Mouse (Mus musculus): ENCODE results near the gene Gaa. TPM values are rescaled to one million over a fixed set of nuclear protein-coding genes. Genes with fewer than 3 reads are reported as not detected.
"Not testable (repeated sequence)": the region's sequence is repeated elsewhere in the genome, so short reads cannot be mapped to it uniquely, and the experiment has no call there.

Gaa gene
- total and polyA plus RNA-seq, 2 experiments from 2014 or later, result 56.3 to 91.1 TPM

DNA sequence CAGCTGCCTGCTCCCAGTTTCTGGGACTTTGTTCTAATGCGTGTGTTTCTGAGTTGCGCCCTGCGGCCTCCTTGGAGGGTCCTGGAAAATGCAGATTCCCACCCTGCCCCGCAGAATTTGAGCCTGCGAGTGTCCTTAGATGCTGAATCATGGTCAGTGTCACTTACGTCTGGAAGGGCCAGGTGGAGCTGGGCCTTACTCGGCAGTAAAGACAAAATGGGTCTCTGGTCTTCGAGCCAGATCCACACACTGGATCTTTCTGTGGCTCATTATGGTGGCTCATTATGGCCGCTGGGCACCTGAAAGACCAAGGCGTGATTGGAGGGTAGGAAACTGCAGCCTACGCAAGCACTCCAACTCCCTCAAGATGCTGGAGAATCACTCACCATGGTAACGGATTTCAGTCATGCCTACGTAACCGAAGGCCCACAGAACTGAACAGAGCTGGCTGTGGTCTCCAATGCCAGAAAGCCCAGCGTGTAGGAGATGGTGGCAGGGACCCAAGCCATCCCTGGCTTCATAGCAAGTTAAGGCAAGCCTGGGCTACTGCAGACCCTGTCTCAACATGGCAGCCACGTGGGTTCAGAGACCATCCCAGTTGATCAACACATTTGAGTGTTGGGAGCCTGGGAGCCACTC is 989 bp downstream of the Gaa start:
- Histone ChIP-seq H3K36me3 (replicated peaks; ENCODE audit: control insufficient read depth, insufficient read depth, low read length) (peaks cover 25% of the 10 kb centered on the region), H3K9me3 (replicated peaks; ENCODE audit: control insufficient read depth, low read length) (no peaks in the 10 kb centered on the region), H3K27me3 (ENCODE audit: control insufficient read depth, insufficient read depth, low read length) (no peaks in the 10 kb centered on the region), H3K4me2 (ENCODE audit: low read depth, low read length) (peak overlapping the region; percentile 89), H3K27ac (ENCODE audit: low read depth) (no peak overlapping the region), H3K4me3 (ENCODE audit: low read depth, low read length) (peak overlapping the region; percentile 53), H3K4me1 (ENCODE audit: control insufficient read depth, insufficient read depth) (no peaks in the 10 kb centered on the region), H3K9ac (replicated peaks; ENCODE audit: low read depth, low read length) (peak overlapping the region; percentile 71; the same call in 1 of the 2 replicates)
- WGBS, result 83% methylated on average over 16 of the region's 16 CpGs
- no peak for DNase-seq (ENCODE audit: low spot score)
- ATAC-seq (ENCODE audit: insufficient read depth, low read depth), result no peak
- TF ChIP-seq EP300 (IDR thresholded peaks at IDR 0.05; ENCODE audit: low read depth) (no peak), CTCF (IDR thresholded peaks at IDR 0.05; ENCODE audit: low read depth) (no peak)

DNA sequence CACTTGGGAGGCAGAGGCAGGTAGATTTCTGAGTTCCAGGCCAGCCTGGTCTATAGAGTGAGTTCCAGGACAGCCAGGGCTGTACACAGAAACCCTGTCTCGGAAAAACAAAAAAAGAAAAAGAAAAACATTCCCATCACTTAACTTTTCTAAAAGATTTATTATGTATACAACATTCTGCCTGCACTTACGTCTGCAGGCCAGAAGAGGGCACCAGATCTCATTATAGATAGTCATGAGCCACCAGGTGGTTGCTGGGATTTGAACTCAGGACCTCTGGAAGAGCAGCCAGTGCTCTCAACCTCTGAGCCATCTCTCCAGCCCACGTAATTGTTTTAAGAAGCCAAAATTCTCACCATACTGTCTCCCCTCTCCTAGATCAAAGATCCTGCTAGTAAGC is 4.8 kb downstream of the Gaa start:
- not testable (repeated sequence) for ATAC-seq (ENCODE audit: insufficient read depth, low read depth)
- H3K36me3 ChIP-seq (replicated peaks; ENCODE audit: control insufficient read depth, insufficient read depth, low read length), result peaks cover 53% of the 10 kb centered on the region

DNA sequence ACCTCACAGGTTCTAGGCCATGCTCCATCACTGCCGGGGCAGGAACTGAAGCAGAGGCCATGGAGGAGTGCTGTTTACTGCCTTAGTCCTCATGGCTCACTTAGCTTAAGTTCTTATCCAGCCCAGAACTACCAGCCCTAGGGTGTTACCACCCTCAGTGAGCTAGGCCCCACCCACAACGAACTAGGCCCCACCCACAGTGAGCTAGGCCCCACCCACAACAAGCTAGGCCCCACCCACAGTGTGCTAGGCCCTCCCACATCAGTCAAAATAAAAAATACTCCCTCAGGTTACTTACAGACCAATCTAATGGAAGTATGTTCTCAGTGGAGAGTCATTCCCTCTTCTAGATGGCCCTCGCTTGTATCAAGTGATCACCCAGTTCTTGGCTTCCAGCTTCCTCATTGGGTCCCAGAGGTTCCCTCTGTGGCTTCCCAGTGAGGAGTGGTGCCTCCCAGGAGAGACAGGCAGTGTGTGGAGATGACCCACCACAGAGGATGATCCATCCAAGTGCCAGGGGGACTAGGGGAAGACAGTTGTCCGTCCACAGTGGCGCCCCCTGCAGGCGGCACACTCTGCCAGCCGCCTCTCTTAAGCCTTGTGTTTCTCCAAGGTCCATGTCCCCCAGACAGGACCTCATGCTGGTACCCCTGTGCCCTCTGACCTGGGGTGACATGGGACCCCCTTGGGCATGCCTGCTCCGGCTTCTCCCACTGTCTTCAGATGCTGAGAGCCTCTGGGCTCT is 5.7 kb downstream of the Gaa start:
- DNase-seq (ENCODE audit: low spot score) (no peak), ATAC-seq (ENCODE audit: insufficient read depth, low read depth) (peak; percentile 25; the same call in 1 of the 2 replicates)
- 0 out of 2 replicates have a peak, but pooled peaks have one; percentile 2 for TF ChIP-seq CTCF (IDR thresholded peaks at IDR 0.05; ENCODE audit: low read depth)
- TF ChIP-seq EP300 (IDR thresholded peaks at IDR 0.05; ENCODE audit: low read depth), result no peak
- no peak overlapping the region for H3K4me2 ChIP-seq (ENCODE audit: low read depth, low read length)
- H3K4me1 ChIP-seq (ENCODE audit: control insufficient read depth, insufficient read depth), result no peaks in the 10 kb centered on the region
- no peaks in the 10 kb centered on the region for H3K27me3 ChIP-seq (ENCODE audit: control insufficient read depth, insufficient read depth, low read length)
- 82% methylated on average over 7 of the region's 8 CpGs for WGBS
- H3K36me3 ChIP-seq (replicated peaks; ENCODE audit: control insufficient read depth, insufficient read depth, low read length), result peaks cover 57% of the 10 kb centered on the region
- no peak overlapping the region for H3K4me3 ChIP-seq (ENCODE audit: low read depth, low read length)
- no peak overlapping the region for H3K9ac ChIP-seq (replicated peaks; ENCODE audit: low read depth, low read length)
- no peaks in the 10 kb centered on the region for H3K9me3 ChIP-seq (replicated peaks; ENCODE audit: control insufficient read depth, low read length)
- H3K27ac ChIP-seq (ENCODE audit: low read depth), result no peak overlapping the region

More for the DNA sequence above, 4.8 kb downstream of the Gaa start:
- H3K4me3 ChIP-seq (ENCODE audit: low read depth, low read length); DNase-seq (ENCODE audit: low spot score); H3K9ac ChIP-seq (replicated peaks; ENCODE audit: low read depth, low read length); H3K9me3 ChIP-seq (replicated peaks; ENCODE audit: control insufficient read depth, low read length); H3K27ac ChIP-seq (ENCODE audit: low read depth); H3K27me3 ChIP-seq (ENCODE audit: control insufficient read depth, insufficient read depth, low read length); H3K4me1 ChIP-seq (ENCODE audit: control insufficient read depth, insufficient read depth); H3K4me2 ChIP-seq (ENCODE audit: low read depth, low read length): not testable (repeated sequence)
- TF ChIP-seq CTCF (IDR thresholded peaks at IDR 0.05; ENCODE audit: low read depth), result peak; percentile 49
- WGBS, result 71% methylated on average over 3 of the region's 3 CpGs

DNA sequence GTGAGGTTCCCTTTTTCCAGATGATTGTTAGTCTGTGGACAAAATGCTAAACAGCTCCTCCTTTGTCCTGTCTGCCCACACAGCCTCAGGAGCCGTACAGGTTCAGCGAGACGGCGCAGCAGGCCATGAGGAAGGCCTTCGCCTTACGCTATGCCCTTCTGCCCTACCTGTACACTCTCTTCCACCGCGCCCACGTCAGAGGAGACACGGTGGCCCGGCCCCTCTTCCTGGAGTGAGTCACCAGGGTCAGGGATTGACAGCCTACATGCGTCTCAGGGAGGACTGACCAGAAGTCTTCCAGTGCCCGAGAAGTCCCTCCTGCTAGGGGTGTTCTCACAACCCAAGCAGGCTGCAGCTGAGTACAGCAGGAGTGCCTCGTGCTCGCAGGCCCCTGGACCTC is 13.3 kb downstream of the Gaa start:
- H3K36me3 ChIP-seq (replicated peaks; ENCODE audit: control insufficient read depth, insufficient read depth, low read length), result peaks cover 56% of the 10 kb centered on the region
- ATAC-seq (ENCODE audit: insufficient read depth, low read depth) (no peak), DNase-seq (ENCODE audit: low spot score) (no peak)
- H3K27ac ChIP-seq (ENCODE audit: low read depth), result no peak overlapping the region
- H3K9me3 ChIP-seq (replicated peaks; ENCODE audit: control insufficient read depth, low read length), result no peaks in the 10 kb centered on the region
- no peak overlapping the region for H3K4me3 ChIP-seq (ENCODE audit: low read depth, low read length)
- no peaks in the 10 kb centered on the region for H3K27me3 ChIP-seq (ENCODE audit: control insufficient read depth, insufficient read depth, low read length)
- TF ChIP-seq CTCF (IDR thresholded peaks at IDR 0.05; ENCODE audit: low read depth) (no peak), EP300 (IDR thresholded peaks at IDR 0.05; ENCODE audit: low read depth) (no peak)
- no peak overlapping the region for H3K9ac ChIP-seq (replicated peaks; ENCODE audit: low read depth, low read length)
- WGBS, result 85% methylated on average over 15 of the region's 15 CpGs
- no peak overlapping the region for H3K4me2 ChIP-seq (ENCODE audit: low read depth, low read length)
- H3K4me1 ChIP-seq (ENCODE audit: control insufficient read depth, insufficient read depth), result no peaks in the 10 kb centered on the region

DNA sequence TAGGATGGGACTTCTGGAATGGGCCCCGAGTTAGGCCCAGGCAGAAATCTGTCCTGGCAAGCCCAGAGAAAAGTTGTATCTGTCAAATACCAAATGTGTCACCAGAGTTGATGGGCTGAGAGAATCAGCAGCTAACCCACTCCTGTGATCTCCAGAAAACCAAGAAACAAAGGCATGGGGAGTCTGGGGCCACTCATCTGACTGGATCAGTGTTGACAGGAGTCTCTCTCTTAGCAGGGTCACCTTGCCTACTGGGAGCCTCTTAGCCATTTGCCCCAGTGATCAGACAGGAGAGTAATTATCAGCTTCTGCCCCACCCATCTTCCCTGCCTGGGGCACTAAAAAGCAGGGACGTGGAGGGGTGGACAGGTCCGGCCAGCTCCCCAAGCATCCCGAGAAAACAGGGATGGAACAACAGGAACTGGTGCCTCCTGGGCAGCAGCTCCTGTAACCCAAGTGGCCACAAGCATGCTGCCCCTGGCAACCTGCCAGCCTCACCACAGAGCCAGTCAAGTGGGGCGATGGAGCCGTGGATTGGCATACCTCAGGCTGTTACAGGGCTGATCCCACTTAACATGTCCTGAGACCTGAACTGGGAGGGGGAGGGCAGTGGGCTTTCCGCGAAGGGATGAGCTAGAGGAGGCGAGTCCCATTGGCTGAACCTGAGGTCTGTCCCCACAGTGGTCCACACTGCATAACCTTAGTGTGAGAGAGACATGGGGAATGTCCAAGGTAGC is 18.3 kb downstream of the Gaa start:
- Histone ChIP-seq H3K4me3 (ENCODE audit: low read depth, low read length) (no peak overlapping the region), H3K9me3 (replicated peaks; ENCODE audit: control insufficient read depth, low read length) (no peaks in the 10 kb centered on the region), H3K27ac (ENCODE audit: low read depth) (0 out of 2 replicates have a peak overlapping the region, but pooled peaks have one; percentile 7), H3K4me2 (ENCODE audit: low read depth, low read length) (no peak overlapping the region), H3K27me3 (ENCODE audit: control insufficient read depth, insufficient read depth, low read length) (no peaks in the 10 kb centered on the region), H3K9ac (replicated peaks; ENCODE audit: low read depth, low read length) (no peak overlapping the region), H3K4me1 (ENCODE audit: control insufficient read depth, insufficient read depth) (no peaks in the 10 kb centered on the region), H3K36me3 (replicated peaks; ENCODE audit: control insufficient read depth, insufficient read depth, low read length) (peaks cover 72% of the 10 kb centered on the region)
- DNase-seq (ENCODE audit: low spot score) (no peak), ATAC-seq (ENCODE audit: insufficient read depth, low read depth) (peak; percentile 68; the same call in 1 of the 2 replicates)
- TF ChIP-seq EP300 (IDR thresholded peaks at IDR 0.05; ENCODE audit: low read depth) (no peak), CTCF (IDR thresholded peaks at IDR 0.05; ENCODE audit: low read depth) (no peak)
- WGBS, result 34% methylated on average over 9 of the region's 9 CpGs
